Mouse (Mus musculus): ENCODE data around the gene Olfr1491.

DNA sequence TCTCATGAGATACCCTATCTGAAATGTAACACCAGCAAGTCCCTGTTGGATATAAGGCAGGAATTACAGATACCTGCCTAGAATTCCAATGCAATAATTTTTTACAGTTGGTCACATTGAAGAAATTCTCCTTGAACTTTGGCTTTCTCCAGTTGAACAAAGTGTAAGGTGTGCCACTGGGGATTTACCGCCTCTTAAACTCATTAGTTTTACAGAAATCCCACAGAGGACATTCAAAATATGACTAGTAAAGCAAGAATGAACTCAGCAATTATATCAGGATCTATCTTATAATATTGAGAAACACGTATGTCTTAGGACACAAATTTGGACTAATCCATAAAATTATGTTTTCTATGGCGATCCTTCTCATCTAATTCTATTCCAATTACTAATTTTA lies at the start of gene Olfr1491:
- TF ChIP-seq MAFK (IDR thresholded peaks at IDR 0.05; ENCODE audit: insufficient read depth, low read depth, low read length): no peak
- no peak for TF ChIP-seq ZNF384 (IDR thresholded peaks at IDR 0.05; ENCODE audit: low read depth, low read length)
- no peak for TF ChIP-seq CHD2 (IDR thresholded peaks at IDR 0.05; ENCODE audit: low read depth, low read length)
- no peak for TF ChIP-seq ZC3H11A (IDR thresholded peaks at IDR 0.05; ENCODE audit: borderline replicate concordance, low read depth, low read length)
- TF ChIP-seq HCFC1 (IDR thresholded peaks at IDR 0.05; ENCODE audit: borderline replicate concordance, insufficient read depth, low read length): no peak

Data from ES-E14 (cell line).